Mouse (Mus musculus): ENCODE measurements at regions not wholly inside any gene's neighbourhood (a gene's known extent, or its start where the extent isn't known, plus 50 kb on each side); places are given as distances from the start of the nearest gene placed in this dataset.

GRCm38 (mm10) chr5:75248279-75248678, 96.2 kb downstream of the Pdgfra start:
- H3K27ac ChIP-seq = no peak overlapping the region
- no peak overlapping the region for H3K4me3 ChIP-seq
- WGBS = 94% methylated on average over 6 of the region's 6 CpGs
- 0 out of 2 replicates have a peak, but pooled peaks cover 2% of the 10 kb centered on the region for H3K9me3 ChIP-seq
- DNase-seq (ENCODE audit: extremely low spot score, low spot score) = no peak
- 0 out of 2 replicates have a peak, but pooled peaks cover 3% of the 10 kb centered on the region for H3K4me1 ChIP-seq
- no peaks in the 10 kb centered on the region for H3K27me3 ChIP-seq (ENCODE audit: poor library complexity, severe bottlenecking)
- no peaks in the 10 kb centered on the region for H3K36me3 ChIP-seq (replicated peaks)

GRCm38 (mm10) chr5:75249671-75250070, 97.6 kb downstream of the Pdgfra start:
- Histone ChIP-seq H3K4me1 (peaks cover 7% of the 10 kb centered on the region; the same call in 1 of the 2 replicates), H3K36me3 (replicated peaks) (no peaks in the 10 kb centered on the region), H3K4me3 (no peak overlapping the region), H3K27me3 (ENCODE audit: poor library complexity, severe bottlenecking) (no peaks in the 10 kb centered on the region), H3K27ac (no peak overlapping the region), H3K9me3 (0 out of 2 replicates have a peak, but pooled peaks cover 2% of the 10 kb centered on the region)
- WGBS = 88% methylated on average over 3 of the region's 3 CpGs
- no peak for DNase-seq (ENCODE audit: extremely low spot score, low spot score)

GRCm38 (mm10) chr5:75253349-75253748, 101.3 kb downstream of the Pdgfra start:
- H3K9me3 ChIP-seq = 0 out of 2 replicates have a peak, but pooled peaks cover 2% of the 10 kb centered on the region
- 90% methylated on average over 7 of the region's 7 CpGs for WGBS
- H3K36me3 ChIP-seq (replicated peaks) = no peaks in the 10 kb centered on the region
- H3K4me3 ChIP-seq = no peak overlapping the region
- no peaks in the 10 kb centered on the region for H3K27me3 ChIP-seq (ENCODE audit: poor library complexity, severe bottlenecking)
- H3K4me1 ChIP-seq = peaks cover 4% of the 10 kb centered on the region; the same call in 1 of the 2 replicates
- no peak overlapping the region for H3K27ac ChIP-seq
- no peak for DNase-seq (ENCODE audit: extremely low spot score, low spot score)

GRCm38 (mm10) chr5:75253830-75254229, 101.7 kb downstream of the Pdgfra start:
- no peaks in the 10 kb centered on the region for H3K27me3 ChIP-seq (ENCODE audit: poor library complexity, severe bottlenecking)
- WGBS = 81% methylated on average over 5 of the region's 5 CpGs
- no peak overlapping the region for H3K27ac ChIP-seq
- H3K4me3 ChIP-seq = no peak overlapping the region
- 0 out of 2 replicates have a peak, but pooled peaks cover 2% of the 10 kb centered on the region for H3K9me3 ChIP-seq
- H3K36me3 ChIP-seq (replicated peaks) = no peaks in the 10 kb centered on the region
- peaks cover 4% of the 10 kb centered on the region; the same call in 1 of the 2 replicates for H3K4me1 ChIP-seq
- no peak for DNase-seq (ENCODE audit: extremely low spot score, low spot score)

GRCm38 (mm10) chr5:75256186-75256585, 104.1 kb downstream of the Pdgfra start:
- DNase-seq (ENCODE audit: extremely low spot score, low spot score) = no peak
- WGBS = 85% methylated on average over 4 of the region's 4 CpGs
- H3K27ac ChIP-seq = no peak overlapping the region
- H3K27me3 ChIP-seq (ENCODE audit: poor library complexity, severe bottlenecking) = no peaks in the 10 kb centered on the region
- peaks cover 1% of the 10 kb centered on the region; the same call in 1 of the 2 replicates for H3K9me3 ChIP-seq
- H3K4me3 ChIP-seq = no peak overlapping the region
- H3K36me3 ChIP-seq (replicated peaks) = no peaks in the 10 kb centered on the region
- H3K4me1 ChIP-seq = peaks cover 8% of the 10 kb centered on the region; the same call in 1 of the 2 replicates

GRCm38 (mm10) chr5:75257067-75257466, 105.0 kb downstream of the Pdgfra start:
- no peak for DNase-seq (ENCODE audit: extremely low spot score, low spot score)
- Histone ChIP-seq H3K27ac (no peak overlapping the region), H3K9me3 (peaks cover 7% of the 10 kb centered on the region; the same call in 1 of the 2 replicates), H3K4me1 (peaks cover 8% of the 10 kb centered on the region; the same call in 1 of the 2 replicates), H3K4me3 (no peak overlapping the region), H3K27me3 (ENCODE audit: poor library complexity, severe bottlenecking) (no peaks in the 10 kb centered on the region), H3K36me3 (replicated peaks) (no peaks in the 10 kb centered on the region)
- WGBS = 84% methylated on average over 2 of the region's 2 CpGs

GRCm38 (mm10) chr5:75260247-75260646, 108.2 kb downstream of the Pdgfra start:
- Histone ChIP-seq H3K27me3 (ENCODE audit: poor library complexity, severe bottlenecking) (no peaks in the 10 kb centered on the region), H3K27ac (no peak overlapping the region), H3K4me3 (no peak overlapping the region), H3K9me3 (peaks cover 7% of the 10 kb centered on the region; the same call in 1 of the 2 replicates), H3K36me3 (replicated peaks) (no peaks in the 10 kb centered on the region), H3K4me1 (peaks cover 4% of the 10 kb centered on the region; the same call in 1 of the 2 replicates)
- 91% methylated on average over 10 of the region's 10 CpGs for WGBS
- no peak for DNase-seq (ENCODE audit: extremely low spot score, low spot score)

- no peaks in the 10 kb centered on the region for H3K27me3 ChIP-seq (ENCODE audit: poor library complexity, severe bottlenecking)
- H3K27ac ChIP-seq = 0 out of 2 replicates have a peak overlapping the region, but pooled peaks have one; percentile 26
- WGBS = 85% methylated on average over 7 of the region's 7 CpGs
Observed at GRCm38 (mm10) chr5:75266111-75266676, 114.1 kb downstream of the Pdgfra start.

GRCm38 (mm10) chr5:75266871-75267270, 114.8 kb downstream of the Pdgfra start:
- no peaks in the 10 kb centered on the region for H3K36me3 ChIP-seq (replicated peaks)
- 80% methylated on average over 4 of the region's 4 CpGs for WGBS
- H3K4me1 ChIP-seq = peaks cover 7% of the 10 kb centered on the region
- H3K27me3 ChIP-seq (ENCODE audit: poor library complexity, severe bottlenecking) = no peaks in the 10 kb centered on the region
- 0 out of 2 replicates have a peak overlapping the region, but pooled peaks have one; percentile 26 for H3K27ac ChIP-seq
- H3K9me3 ChIP-seq = no peaks in the 10 kb centered on the region
- no peak for DNase-seq (ENCODE audit: extremely low spot score, low spot score)
- no peak overlapping the region for H3K4me3 ChIP-seq

More at GRCm38 (mm10) chr5:75266111-75266676, 114.1 kb downstream of the Pdgfra start:
- H3K4me1 ChIP-seq = peaks cover 7% of the 10 kb centered on the region
- peaks cover 5% of the 10 kb centered on the region; the same call in 1 of the 2 replicates for H3K9me3 ChIP-seq
- no peak for DNase-seq (ENCODE audit: extremely low spot score, low spot score)
- no peaks in the 10 kb centered on the region for H3K36me3 ChIP-seq (replicated peaks)
- no peak overlapping the region for H3K4me3 ChIP-seq

GRCm38 (mm10) chr5:75267766-75268165, 115.7 kb downstream of the Pdgfra start:
- peaks cover 7% of the 10 kb centered on the region for H3K4me1 ChIP-seq
- H3K36me3 ChIP-seq (replicated peaks) = no peaks in the 10 kb centered on the region
- H3K9me3 ChIP-seq = no peaks in the 10 kb centered on the region
- DNase-seq (ENCODE audit: extremely low spot score, low spot score) = no peak
- 80% methylated on average over 3 of the region's 3 CpGs for WGBS
- H3K27me3 ChIP-seq (ENCODE audit: poor library complexity, severe bottlenecking) = no peaks in the 10 kb centered on the region
- H3K4me3 ChIP-seq = no peak overlapping the region
- H3K27ac ChIP-seq = no peak overlapping the region

- 93% methylated on average over 3 of the region's 3 CpGs for WGBS
- Histone ChIP-seq H3K27me3 (ENCODE audit: poor library complexity, severe bottlenecking) (no peaks in the 10 kb centered on the region), H3K27ac (no peak overlapping the region), H3K4me1 (0 out of 2 replicates have a peak, but pooled peaks cover under 1% of the 10 kb centered on the region), H3K36me3 (replicated peaks) (no peaks in the 10 kb centered on the region), H3K4me3 (no peak overlapping the region), H3K9me3 (no peaks in the 10 kb centered on the region)
- no peak for DNase-seq (ENCODE audit: extremely low spot score, low spot score)
Observed at GRCm38 (mm10) chr5:75278041-75278440, 125.9 kb downstream of the Pdgfra start.

GRCm38 (mm10) chr5:75279561-75280171, 127.6 kb downstream of the Pdgfra start:
- Histone ChIP-seq H3K27ac (no peak overlapping the region), H3K4me3 (no peak overlapping the region), H3K36me3 (replicated peaks) (no peaks in the 10 kb centered on the region), H3K9me3 (no peaks in the 10 kb centered on the region), H3K4me1 (no peaks in the 10 kb centered on the region), H3K27me3 (ENCODE audit: poor library complexity, severe bottlenecking) (no peaks in the 10 kb centered on the region)
- WGBS = 92% methylated on average over 1 of the region's 1 CpGs
- DNase-seq (ENCODE audit: extremely low spot score, low spot score) = no peak

- no peaks in the 10 kb centered on the region for H3K9me3 ChIP-seq
- H3K36me3 ChIP-seq (replicated peaks) = no peaks in the 10 kb centered on the region
- H3K4me3 ChIP-seq = no peak overlapping the region
- H3K27ac ChIP-seq = no peak overlapping the region
- no peak for DNase-seq (ENCODE audit: extremely low spot score, low spot score)
- WGBS = 82% methylated on average over 3 of the region's 3 CpGs
- H3K4me1 ChIP-seq = no peaks in the 10 kb centered on the region
- H3K27me3 ChIP-seq (ENCODE audit: poor library complexity, severe bottlenecking) = no peaks in the 10 kb centered on the region
Observed at GRCm38 (mm10) chr5:75280698-75281097, 128.6 kb downstream of the Pdgfra start.

Data from forebrain, embryonic 10.5 days (tissue).